Mouse (Mus musculus): Measurements from ENCODE around the gene Sf3a2.

DNA sequence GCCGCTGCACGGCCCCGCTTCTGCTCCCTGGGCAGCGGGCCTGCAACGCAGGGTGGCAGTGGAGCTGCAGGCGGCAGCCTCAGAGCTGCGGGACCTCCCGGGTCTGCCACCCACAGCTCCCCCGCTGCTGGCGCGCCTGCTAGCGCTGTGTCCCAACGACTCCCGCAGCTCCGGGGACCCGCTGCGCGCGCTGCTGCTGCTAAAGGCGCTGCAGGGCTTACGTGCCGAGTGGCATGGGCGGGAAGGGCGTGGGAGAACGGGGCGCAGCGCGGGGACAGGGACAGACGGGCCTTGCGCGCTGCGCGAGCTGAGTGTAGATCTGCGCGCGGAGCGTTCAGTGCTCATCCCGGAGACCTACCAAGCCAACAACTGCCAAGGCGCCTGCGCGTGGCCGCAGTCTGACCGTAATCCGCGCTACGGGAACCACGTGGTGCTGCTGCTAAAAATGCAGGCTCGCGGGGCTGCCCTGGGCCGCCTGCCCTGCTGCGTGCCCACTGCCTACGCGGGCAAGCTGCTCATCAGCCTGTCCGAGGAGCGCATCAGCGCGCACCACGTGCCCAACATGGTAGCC lies 9.1 kb downstream of the Sf3a2 start:
- TF ChIP-seq TAL1 (IDR thresholded peaks at IDR 0.05; ENCODE audit: low read length) (no peak), GATA1 (IDR thresholded peaks at IDR 0.05; ENCODE audit: low read length) (no peak)
